Mouse (Mus musculus) cerebellum, adult 9-11 months (tissue): ENCODE data around the gene Arih2.
"Not testable (repeated sequence)": the region's sequence is repeated elsewhere in the genome, so short reads cannot be mapped to it uniquely, and the experiment has no call there.

Source experiments
- DNase-seq: peaks from one replicate; pipeline ENCODE4 v3.0.0; 2022

Gene Arih2

GRCm38 (mm10) chr9:108648611-108649560, at the start of gene Arih2:
Arih2 (minus strand) TSS chr9:108649386.
- peak; percentile 92 for DNase-seq

DNA sequence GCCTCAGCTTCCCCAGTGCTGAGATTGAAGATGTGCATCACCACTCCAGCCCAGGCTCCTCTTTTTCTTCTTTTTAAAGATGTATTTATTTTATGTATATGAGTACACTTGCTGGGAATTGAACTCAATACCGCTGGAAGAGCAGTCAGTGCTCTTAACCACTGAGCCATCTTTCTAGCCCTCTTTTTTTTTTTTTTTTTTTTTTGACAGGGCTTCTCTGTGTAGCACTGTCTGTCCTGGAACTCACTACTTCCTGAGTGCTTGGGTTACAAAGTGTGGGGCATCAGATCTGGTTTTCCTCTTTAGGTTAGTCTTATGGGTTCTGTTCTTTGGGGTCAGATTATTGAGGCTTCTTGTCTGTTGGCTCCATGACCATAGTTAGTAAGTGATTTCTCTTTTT, 45.3 kb upstream of the Arih2 start:
- no peak for DNase-seq

- DNase-seq, result no peak
Measured at GRCm38 (mm10) chr9:108693946-108694345, 44.8 kb upstream of the Arih2 start.

DNA sequence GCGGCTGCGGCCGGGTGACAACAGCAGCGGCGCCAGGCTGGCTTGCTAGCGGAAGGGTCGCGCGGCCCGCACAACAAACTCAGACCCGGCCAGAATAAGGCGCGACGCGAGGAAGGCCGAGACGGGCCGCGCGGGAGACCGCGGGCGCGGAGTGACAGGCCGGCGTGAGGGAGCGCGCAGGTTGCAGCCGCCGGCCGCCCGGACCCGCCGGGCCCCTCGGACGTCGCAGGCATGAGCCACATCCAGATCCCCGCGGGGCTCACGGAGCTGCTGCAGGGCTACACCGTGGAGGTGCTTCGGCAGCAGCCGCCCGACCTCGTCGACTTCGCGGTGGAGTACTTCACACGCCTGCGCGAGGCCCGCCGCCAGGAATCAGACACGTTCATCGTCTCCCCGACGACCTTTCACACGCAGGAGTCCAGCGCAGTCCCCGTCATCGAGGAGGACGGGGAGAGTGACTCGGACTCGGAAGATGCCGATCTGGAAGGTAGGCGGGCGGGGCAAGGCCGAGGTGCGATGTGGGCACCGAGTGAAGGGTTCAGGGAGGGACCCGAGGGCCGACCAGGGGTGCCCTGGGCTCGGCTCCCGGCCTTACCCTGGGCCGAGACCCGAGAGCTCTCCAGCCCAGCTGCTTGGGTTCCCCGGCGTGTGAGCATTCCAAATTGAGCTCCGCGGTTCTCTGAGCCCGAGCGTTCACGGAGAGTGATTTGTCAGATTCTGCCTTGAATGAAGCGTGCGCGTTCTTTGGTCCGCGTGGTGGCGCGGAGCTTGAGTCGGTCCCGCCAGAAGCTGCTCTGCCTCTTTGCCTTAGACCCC, 43.2 kb upstream of the Arih2 start:
- DNase-seq, result peak; percentile 67

DNA sequence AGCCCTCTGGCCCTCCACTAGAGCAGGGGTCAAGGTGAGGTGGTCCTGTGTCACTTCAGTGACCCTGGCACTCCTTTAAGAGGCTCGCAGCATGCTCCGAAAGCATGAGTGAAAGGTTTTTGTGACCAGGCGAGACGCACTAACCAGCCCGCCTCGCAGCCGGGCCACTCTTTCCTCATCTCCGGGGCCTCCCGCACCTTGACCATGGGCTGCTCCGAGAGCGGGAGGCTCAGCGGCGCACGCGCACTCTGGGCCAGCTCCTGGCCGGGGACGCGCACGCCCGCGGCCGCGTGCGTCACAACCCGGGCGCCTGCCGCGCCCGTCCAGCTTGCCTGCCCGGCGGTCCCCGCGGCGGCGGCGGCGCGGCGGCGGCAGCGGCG, 42.6 kb upstream of the Arih2 start:
- DNase-seq, result peak; percentile 94

GRCm38 (mm10) chr9:108691371-108691770, 42.2 kb upstream of the Arih2 start:
- peak; percentile 29 for DNase-seq

DNA sequence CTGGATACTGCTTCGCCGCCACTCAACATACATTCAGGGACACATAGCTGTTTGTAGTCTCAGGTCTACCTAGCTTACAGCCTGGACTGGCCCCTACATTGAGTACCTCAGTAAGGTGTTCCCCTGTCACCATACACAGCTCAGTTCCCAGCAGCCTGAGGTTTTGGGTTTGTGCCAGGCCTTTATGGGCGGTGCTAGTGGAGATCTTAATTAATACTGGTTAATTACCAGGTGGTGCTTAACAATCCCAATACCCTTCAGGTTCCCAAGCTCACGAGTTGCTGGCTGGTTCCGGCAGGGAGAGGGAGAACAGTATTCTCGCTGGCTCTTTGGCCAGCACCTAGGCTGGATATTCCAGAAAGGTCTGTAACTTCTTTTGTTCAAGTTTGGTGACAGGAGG, 41.7 kb upstream of the Arih2 start:
- DNase-seq, result peak; percentile 49

DNA sequence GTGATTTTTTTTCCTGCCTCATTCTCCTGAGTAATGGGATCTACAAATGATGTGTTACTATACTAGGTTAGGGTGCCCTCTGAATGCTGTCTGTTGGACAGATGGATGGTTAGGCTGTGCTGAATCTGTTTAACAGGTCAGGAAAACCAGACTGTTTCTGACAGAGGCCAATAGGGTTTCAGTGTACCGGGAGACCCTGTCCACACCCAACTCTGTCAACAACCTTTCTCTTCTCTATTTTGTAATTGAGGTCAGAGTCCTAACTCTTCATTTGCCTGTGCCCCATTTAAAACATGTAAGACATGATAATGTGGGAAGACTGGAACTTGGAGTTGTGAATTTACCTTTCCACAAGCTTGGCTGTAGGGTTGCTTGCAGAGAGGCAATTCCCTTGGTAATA, 40.8 kb upstream of the Arih2 start:
- no peak for DNase-seq

- DNase-seq, result no peak
Measured at GRCm38 (mm10) chr9:108689106-108689505, 39.9 kb upstream of the Arih2 start, which contains the start of gene Prkar2a. Prkar2a (plus strand) TSS chr9:108689314.

GRCm38 (mm10) chr9:108688451-108688850, 39.3 kb upstream of the Arih2 start:
- DNase-seq, result no peak

- no peak for DNase-seq
Measured at GRCm38 (mm10) chr9:108687686-108688085, 38.5 kb upstream of the Arih2 start.

DNA sequence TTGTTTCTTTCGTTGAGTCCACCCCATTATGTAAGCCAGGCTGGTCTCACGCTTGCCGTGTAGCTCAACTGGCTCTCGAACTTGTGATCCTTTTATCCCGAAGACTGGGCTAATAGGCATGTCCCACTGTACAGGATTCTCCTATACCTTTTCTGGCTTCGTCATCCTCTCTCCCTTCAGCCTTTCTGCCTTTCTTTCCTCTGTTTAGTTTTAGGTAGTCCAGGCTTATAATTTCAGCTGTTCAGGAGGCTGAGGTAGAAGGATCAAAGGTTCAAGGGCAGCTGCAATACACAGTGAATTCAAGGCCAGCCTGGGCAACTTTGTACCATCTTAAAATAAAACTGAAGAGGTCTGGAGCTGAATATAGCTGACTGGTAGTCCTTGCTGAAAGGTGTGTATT, 38.0 kb upstream of the Arih2 start:
- no peak for DNase-seq

DNA sequence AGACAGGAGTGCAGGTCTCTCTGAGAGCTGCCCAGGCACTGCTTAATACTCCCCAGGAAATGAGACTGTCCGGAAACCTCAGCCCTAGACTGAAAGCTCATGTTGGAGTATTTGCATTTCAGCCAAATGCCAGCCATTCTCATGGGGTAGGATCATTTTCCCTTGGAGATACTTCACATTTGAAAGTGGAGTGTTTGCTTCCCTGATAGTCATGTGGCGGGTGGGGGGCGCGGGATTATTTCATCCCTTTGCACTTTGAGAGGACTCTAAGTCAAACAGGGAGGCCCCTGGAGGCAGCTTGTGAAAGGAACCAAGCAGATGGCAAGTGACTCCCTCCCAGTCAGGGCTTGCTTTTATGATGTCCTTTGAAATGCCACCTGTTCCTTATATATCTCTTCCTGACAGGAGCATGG, 37.3 kb upstream of the Arih2 start:
- no peak for DNase-seq

DNA sequence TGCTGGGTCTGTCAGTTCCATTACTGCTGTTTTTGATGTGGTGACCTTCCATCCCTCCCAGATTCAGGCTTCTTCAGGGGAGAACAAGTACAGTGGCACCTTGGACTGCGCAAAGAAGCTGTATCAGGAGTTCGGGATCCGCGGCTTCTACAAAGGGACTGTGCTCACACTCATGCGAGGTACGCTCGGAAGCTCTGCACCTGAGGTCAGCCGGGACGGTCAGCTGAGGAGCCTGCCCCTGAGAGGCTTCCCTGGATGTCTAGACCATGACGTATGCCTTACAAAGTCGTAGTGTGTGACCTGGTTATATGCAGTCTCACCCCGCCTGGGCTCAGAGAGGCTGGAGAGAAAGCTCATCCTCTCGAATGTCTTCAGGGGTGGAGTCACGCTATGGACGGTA, 30.8 kb upstream of the Arih2 start:
- no peak for DNase-seq

DNA sequence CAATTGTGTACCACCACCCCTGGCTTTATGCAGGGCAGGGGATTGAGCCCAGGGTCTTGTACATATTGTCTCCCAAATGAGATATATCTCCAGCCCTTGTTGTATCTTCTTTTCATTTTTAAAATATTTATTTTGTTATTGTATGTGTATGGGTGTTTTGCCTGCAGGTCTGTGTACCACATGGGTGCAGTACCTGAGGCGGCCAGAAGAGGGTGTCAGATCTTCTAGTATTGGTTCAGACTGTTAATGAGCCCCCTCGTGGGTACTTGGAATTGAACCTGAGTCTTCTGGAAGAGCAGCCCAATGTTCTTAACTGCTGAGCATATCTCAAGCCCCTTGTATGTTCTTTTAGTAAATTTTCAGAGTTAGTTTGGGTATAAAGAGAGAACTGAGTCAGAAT, 24.0 kb upstream of the Arih2 start:
- DNase-seq, result no peak

DNA sequence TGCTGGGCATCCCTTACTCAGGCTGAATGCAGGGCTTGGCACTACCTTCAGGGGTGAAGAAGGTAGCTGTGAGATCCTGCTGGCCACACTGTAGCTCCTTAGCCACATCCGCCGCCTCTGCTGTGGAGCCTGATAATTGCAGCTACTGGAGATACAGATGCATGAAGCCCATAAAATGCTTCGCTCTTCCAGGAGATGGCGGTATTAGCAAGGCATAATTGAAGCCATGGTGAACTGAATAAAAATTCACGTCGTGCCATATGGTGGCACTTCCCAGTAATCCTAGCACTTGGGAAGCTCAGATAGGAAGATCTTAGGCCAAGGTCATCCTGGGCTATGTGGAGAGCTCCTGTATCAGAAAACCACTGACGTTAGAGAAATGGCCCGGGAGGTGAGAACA, 20.7 kb upstream of the Arih2 start:
- no peak for DNase-seq

DNA sequence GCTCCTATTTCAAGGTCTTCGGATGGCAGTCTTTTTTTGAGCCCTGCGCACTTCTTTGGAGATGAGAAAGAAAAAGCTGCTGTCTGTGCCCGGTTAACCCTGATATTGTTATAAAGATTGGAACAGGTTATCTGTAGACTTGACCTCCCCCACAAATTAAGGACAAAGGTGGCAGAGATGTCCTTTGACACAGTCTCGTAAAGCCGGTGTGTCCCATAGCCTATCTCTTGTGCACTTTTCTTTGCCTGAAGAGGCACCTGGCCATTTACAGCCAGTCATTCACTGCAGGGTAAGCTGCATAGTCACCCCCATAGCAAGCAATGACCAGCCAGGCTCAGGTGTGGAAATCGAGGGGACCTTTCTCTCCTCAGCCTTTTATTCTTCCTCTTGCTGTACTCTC, 13.5 kb upstream of the Arih2 start:
- no peak for DNase-seq

DNA sequence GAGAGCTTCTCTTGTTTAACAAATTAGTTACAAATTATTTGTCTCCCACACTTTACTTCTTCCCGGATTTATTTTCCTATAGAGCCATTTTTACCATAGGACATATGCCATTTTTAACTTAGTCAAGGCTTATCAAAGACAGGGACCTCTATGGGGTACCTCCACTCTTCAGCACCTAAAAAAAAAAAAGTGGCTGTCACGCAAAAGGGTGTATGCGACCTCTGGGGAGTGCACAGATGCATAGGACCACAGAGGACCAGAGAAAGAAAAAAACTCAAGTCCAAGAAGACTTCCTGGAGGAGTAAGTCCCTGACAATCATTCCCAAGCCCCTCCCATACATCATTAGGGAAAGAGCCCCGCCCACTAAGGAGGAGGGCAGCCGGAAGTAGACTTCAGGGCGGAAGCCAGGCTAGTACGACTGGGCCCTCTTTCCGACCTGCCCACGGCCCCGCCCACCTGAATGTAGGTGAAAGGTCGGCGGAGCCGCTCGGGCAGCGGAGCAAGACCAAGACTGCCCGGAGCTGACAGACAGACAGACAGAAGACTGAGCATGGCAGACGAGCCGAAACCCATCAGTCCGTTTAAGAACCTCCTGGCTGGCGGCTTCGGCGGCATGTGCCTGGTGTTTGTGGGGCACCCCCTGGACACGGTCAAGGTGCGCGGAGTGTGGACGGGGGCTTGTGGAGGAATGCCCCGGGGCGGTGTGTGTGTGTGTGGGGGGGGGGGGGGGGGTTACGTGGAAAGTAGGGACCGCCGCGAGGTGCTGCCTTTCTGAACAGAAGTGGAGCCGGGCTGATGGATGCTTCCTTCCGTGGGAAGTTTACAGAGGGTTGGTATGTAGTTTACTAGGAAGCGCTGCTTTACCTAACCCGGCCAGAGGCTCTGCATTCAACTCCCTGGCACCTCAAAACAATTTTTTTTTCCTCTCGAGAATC, 12.8 kb upstream of the Arih2 start, which contains the start of gene Slc25a20:
TSS of gene Slc25a20 (plus strand) at position 412 of the 936 bp plus-strand sequence.
- peak; percentile 82 for DNase-seq

DNA sequence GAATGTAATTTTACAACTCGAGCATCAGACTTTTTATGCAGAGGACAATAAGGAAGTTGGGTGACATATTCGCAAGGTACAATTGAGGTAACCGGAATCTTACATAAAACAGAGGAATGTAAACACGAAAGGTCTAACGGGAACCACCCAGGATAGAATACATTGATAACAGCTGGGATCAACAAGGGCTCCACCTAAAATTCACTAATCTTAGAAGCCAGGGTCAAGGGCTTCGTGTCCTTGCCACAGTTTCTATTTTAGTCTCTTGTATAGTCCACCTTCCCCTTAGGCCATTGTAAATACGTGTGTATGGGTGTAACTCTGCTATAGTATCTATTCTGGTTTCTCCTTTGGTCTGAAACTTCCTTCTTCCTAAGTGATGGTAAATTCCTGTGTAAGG, 6.7 kb upstream of the Arih2 start:
- DNase-seq, result not testable (repeated sequence)

DNA sequence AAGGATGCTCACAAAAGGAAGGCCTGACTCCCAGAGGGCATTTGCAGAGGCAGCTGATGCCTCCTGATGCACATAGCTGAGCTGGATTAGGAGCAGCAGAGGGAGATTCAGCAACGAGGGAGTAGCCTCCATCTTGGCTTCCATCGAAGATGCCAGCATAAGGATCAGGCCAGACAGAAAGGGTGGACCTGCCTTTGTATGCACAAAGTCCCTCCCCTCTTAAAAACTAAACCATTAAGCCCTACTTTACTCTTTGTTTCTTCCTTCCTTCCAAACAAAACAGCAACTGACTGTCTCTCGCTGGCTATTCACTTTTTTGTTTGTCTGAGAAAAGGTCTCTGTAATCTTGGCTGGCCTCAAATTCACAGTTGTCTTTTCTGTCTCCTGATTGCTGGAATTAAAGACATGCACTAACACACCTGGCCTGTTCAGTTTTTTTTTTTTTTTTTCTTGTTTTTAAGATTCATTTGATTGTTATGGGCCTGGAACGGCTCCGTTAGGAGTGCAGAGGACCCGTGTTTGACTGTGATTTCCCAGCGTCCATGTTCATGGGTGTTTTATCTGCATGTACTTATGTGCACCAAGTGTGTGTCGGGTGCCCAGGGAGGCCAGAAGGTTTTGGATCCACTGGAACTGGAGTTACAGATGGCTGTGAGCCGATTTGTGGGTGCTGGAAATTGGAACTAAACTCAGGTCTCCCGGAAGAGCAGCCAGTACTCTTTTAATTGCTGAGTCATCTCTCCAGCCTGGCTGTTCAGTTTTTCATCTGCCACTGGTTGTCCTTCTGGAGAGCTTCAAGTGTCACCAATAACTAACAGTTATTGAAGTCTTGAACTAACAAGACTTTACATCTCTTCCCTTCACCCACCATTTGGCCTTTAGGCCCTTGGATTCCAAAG, 5.6 kb upstream of the Arih2 start:
- no peak for DNase-seq
